Mouse (Mus musculus): ENCODE results near the gene Krt15. TPM values are rescaled to one million over a fixed set of nuclear protein-coding genes. Genes with fewer than 3 reads are reported as not detected.

Gene Krt15
- not detected for polyA plus RNA-seq (2014; fragmentation: Illumina TruSeq; extraction: RNeasy Lipid Tissue Mini Kit (QIAGEN cat#74804); ENCODE audit: low read depth, low replicate concordance)

DNA sequence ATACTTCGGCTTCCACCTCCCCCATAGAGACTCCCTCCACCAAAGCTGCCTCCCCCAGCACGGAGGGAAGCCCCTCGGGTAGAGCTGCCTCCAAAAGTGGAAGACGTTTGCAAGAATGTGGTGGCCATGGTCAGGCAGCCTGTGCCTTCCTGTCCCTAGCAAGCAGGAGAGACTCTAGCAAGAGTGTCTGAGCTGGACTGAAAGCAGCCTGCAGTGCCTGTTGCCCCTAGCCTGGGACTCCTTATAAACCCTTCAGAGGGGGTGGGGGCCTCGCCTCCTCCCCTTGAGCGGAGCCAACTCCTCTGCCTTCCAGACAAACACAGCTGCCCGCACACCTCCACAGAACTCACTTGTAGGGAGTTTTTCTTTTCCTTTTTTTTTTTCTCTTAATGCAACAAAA, at the start of gene Krt15:
Krt15 (minus strand) TSS at position 198 of the 400 bp plus-strand sequence.

GRCm38 (mm10) chr11:100148615-100149330, 13.0 kb upstream of the Krt15 start, which contains the start of gene Krt19:
TSS of gene Krt19 (minus strand) at chr11:100148665.

GRCm38 (mm10) chr11:100121466-100121865, 14.3 kb downstream of the Krt15 start, which contains the start of gene Krt13:
TSS of gene Krt13 (minus strand) at chr11:100121566.

DNA sequence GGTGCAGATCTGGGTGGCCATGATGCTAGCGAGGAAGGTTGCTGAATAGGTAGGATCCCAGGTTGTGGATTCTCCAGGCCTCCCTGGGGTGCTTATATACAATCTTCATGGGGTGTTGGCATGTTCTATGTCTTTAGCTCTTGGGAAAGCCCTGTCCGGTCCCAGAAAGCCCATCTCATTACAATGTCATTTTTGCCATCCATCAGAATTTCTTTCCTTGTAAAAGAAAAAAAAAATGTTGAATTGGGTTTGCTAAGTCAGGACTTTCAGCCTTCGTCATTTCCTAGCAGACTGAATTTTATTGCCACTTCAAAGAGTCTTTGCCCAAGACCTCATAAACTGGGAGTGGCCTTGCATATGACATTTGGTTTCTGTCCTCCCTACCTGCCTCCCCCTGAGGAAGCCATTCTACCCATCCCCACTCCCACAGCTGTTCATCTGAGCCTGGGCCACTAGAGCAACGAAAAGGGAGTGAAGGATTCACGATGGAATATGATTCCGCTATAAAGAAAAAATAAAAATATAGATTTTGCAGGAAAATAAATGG, 30.1 kb downstream of the Krt15 start, which contains the start of gene Krt36:
Krt36 (minus strand) TSS at position 51 of the 547 bp plus-strand sequence.

DNA sequence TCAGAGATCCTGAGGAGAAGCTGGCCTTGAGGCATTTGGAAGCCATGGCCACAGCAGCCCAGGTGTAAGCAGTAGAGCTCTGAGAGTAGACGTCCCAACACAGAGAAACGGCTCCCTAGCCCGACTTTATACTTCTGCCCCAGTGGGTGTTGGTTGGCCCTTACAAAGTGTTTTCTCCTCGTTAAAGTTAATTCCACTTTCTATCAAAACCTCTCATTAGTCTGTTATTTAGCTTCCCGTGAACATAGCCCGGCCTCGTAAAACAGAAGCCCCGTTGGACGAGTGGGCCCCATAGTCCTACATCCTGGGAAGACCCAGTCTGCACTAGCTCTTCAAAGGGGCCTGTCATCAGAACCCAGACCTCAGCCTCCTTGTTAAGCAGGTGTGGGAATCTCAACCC, 39.6 kb downstream of the Krt15 start, which contains the start of gene Krt35:
Krt35 (minus strand) TSS at position 101 of the 400 bp plus-strand sequence.

DNA sequence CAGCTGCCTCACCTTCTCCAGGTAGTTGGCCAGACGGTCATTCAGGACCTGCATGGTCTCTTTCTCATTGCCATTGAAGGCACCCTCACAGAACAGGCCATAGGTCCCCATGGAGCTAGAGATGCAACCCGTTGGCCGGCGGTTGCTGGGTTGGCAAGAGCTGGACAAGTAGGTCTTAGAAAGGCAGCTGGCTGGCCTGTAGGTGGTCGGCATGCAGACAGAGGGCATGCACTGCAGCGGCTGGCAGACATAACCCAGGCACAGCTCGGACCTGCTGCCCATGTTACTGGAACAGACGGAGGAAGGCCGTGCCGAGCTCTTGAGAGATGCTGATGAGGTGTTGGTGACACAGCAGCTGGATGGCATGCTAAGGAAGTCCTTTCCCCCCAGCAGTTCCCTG, 47.9 kb downstream of the Krt15 start, which contains the start of gene Krt32:
Krt32 (minus strand) TSS at position 366 of the 400 bp plus-strand sequence.

Other genes with a start within 250 kb of the Krt15 start
- not detected for gene Krtap31-1, start 228.0 kb downstream of the Krt15 start, polyA plus RNA-seq (2014; fragmentation: Illumina TruSeq; extraction: RNeasy Lipid Tissue Mini Kit (QIAGEN cat#74804); ENCODE audit: low read depth, low replicate concordance)
- not detected for gene Gm11565, start 221.2 kb downstream of the Krt15 start, polyA plus RNA-seq (2014; fragmentation: Illumina TruSeq; extraction: RNeasy Lipid Tissue Mini Kit (QIAGEN cat#74804); ENCODE audit: low read depth, low replicate concordance)
- not detected for gene Krtap31-2, start 199.6 kb downstream of the Krt15 start, polyA plus RNA-seq (2014; fragmentation: Illumina TruSeq; extraction: RNeasy Lipid Tissue Mini Kit (QIAGEN cat#74804); ENCODE audit: low read depth, low replicate concordance)
- not detected for gene Krtap9-5, start 187.5 kb downstream of the Krt15 start, polyA plus RNA-seq (2014; fragmentation: Illumina TruSeq; extraction: RNeasy Lipid Tissue Mini Kit (QIAGEN cat#74804); ENCODE audit: low read depth, low replicate concordance)
- not detected for gene Krtap29-1, start 156.9 kb downstream of the Krt15 start, polyA plus RNA-seq (2014; fragmentation: Illumina TruSeq; extraction: RNeasy Lipid Tissue Mini Kit (QIAGEN cat#74804); ENCODE audit: low read depth, low replicate concordance)
- not detected for gene Krtap16-1, start 149.3 kb downstream of the Krt15 start, polyA plus RNA-seq (2014; fragmentation: Illumina TruSeq; extraction: RNeasy Lipid Tissue Mini Kit (QIAGEN cat#74804); ENCODE audit: low read depth, low replicate concordance)
- gene Krtap17-1, start 141.9 kb downstream of the Krt15 start, polyA plus RNA-seq (2014; fragmentation: Illumina TruSeq; extraction: RNeasy Lipid Tissue Mini Kit (QIAGEN cat#74804); ENCODE audit: low read depth, low replicate concordance), result not detected
- not detected for gene Krt33a, start 119.7 kb downstream of the Krt15 start, polyA plus RNA-seq (2014; fragmentation: Illumina TruSeq; extraction: RNeasy Lipid Tissue Mini Kit (QIAGEN cat#74804); ENCODE audit: low read depth, low replicate concordance)
- gene Krt33b, start 106.1 kb downstream of the Krt15 start, polyA plus RNA-seq (2014; fragmentation: Illumina TruSeq; extraction: RNeasy Lipid Tissue Mini Kit (QIAGEN cat#74804); ENCODE audit: low read depth, low replicate concordance), result not detected
- not detected for gene Krt34, start 94.4 kb downstream of the Krt15 start, polyA plus RNA-seq (2014; fragmentation: Illumina TruSeq; extraction: RNeasy Lipid Tissue Mini Kit (QIAGEN cat#74804); ENCODE audit: low read depth, low replicate concordance)
- not detected for gene Krt31, start 85.4 kb downstream of the Krt15 start, polyA plus RNA-seq (2014; fragmentation: Illumina TruSeq; extraction: RNeasy Lipid Tissue Mini Kit (QIAGEN cat#74804); ENCODE audit: low read depth, low replicate concordance)
- gene Krt32, start 47.7 kb downstream of the Krt15 start, polyA plus RNA-seq (2014; fragmentation: Illumina TruSeq; extraction: RNeasy Lipid Tissue Mini Kit (QIAGEN cat#74804); ENCODE audit: low read depth, low replicate concordance), result not detected
- gene Krt35, start 39.7 kb downstream of the Krt15 start, polyA plus RNA-seq (2014; fragmentation: Illumina TruSeq; extraction: RNeasy Lipid Tissue Mini Kit (QIAGEN cat#74804); ENCODE audit: low read depth, low replicate concordance), result not detected
- not detected for gene Krt36, start 30.3 kb downstream of the Krt15 start, polyA plus RNA-seq (2014; fragmentation: Illumina TruSeq; extraction: RNeasy Lipid Tissue Mini Kit (QIAGEN cat#74804); ENCODE audit: low read depth, low replicate concordance)
- not detected for gene Krt13, start 14.4 kb downstream of the Krt15 start, polyA plus RNA-seq (2014; fragmentation: Illumina TruSeq; extraction: RNeasy Lipid Tissue Mini Kit (QIAGEN cat#74804); ENCODE audit: low read depth, low replicate concordance)
- gene Krt19, start 12.7 kb upstream of the Krt15 start, polyA plus RNA-seq (2014; fragmentation: Illumina TruSeq; extraction: RNeasy Lipid Tissue Mini Kit (QIAGEN cat#74804); ENCODE audit: low read depth, low replicate concordance), result not detected
- not detected for gene Krt9, start 57.3 kb upstream of the Krt15 start, polyA plus RNA-seq (2014; fragmentation: Illumina TruSeq; extraction: RNeasy Lipid Tissue Mini Kit (QIAGEN cat#74804); ENCODE audit: low read depth, low replicate concordance)
- gene Krt14, start 71.6 kb upstream of the Krt15 start, polyA plus RNA-seq (2014; fragmentation: Illumina TruSeq; extraction: RNeasy Lipid Tissue Mini Kit (QIAGEN cat#74804); ENCODE audit: low read depth, low replicate concordance), result not detected
- not detected for gene Krt16, start 113.0 kb upstream of the Krt15 start, polyA plus RNA-seq (2014; fragmentation: Illumina TruSeq; extraction: RNeasy Lipid Tissue Mini Kit (QIAGEN cat#74804); ENCODE audit: low read depth, low replicate concordance)
- not detected for gene Krt17, start 125.1 kb upstream of the Krt15 start, polyA plus RNA-seq (2014; fragmentation: Illumina TruSeq; extraction: RNeasy Lipid Tissue Mini Kit (QIAGEN cat#74804); ENCODE audit: low read depth, low replicate concordance)
- gene Krt42, start 133.9 kb upstream of the Krt15 start, polyA plus RNA-seq (2014; fragmentation: Illumina TruSeq; extraction: RNeasy Lipid Tissue Mini Kit (QIAGEN cat#74804); ENCODE audit: low read depth, low replicate concordance), result not detected
- gene Eif1, start 184.0 kb upstream of the Krt15 start, polyA plus RNA-seq (2014; fragmentation: Illumina TruSeq; extraction: RNeasy Lipid Tissue Mini Kit (QIAGEN cat#74804); ENCODE audit: low read depth, low replicate concordance), result 1,846 TPM
- gene Gast, start 198.5 kb upstream of the Krt15 start, polyA plus RNA-seq (2014; fragmentation: Illumina TruSeq; extraction: RNeasy Lipid Tissue Mini Kit (QIAGEN cat#74804); ENCODE audit: low read depth, low replicate concordance), result not detected
- 5.1 TPM for gene Hap1, start 220.2 kb upstream of the Krt15 start, polyA plus RNA-seq (2014; fragmentation: Illumina TruSeq; extraction: RNeasy Lipid Tissue Mini Kit (QIAGEN cat#74804); ENCODE audit: low read depth, low replicate concordance)